Mouse (Mus musculus) midbrain, postnatal 0 days (tissue): Measurements from ENCODE around the gene Pou6f2. TPM values are rescaled to one million over a fixed set of nuclear protein-coding genes. Genes with fewer than 3 reads are reported as not detected.

ENCODE experiments used
- ATAC-seq: fragments of 200-750 bp; cut with Nextera tagmentation; 2 replicates; pipeline ENCODE4 v1.8.0; 2017; ENCODE audit warnings: moderate number of reproducible peaks, mild to moderate bottlenecking, moderate TSS enrichment, moderate library complexity; ENCODE audit not compliant: low FRiP score
- DNase-seq: peaks from one replicate; pipeline ENCODE4 v3.0.0-alpha.2; 2015; ENCODE audit warnings: low spot score
- H3K27ac ChIP-seq: fragments of 300-500 bp; sonication (generic); 2 replicates; pipeline ENCODE4 v1.5.1; 2014; ENCODE audit warnings: low read depth, mild to moderate bottlenecking, low read length, mixed read lengths
- H3K27me3 ChIP-seq: fragments of 300-500 bp; sonication (generic); 2 replicates; pipeline ENCODE4 v1.6.1; 2014; ENCODE audit warnings: low read length, control low read depth, mixed read lengths; ENCODE audit not compliant: insufficient read depth
- H3K36me3 ChIP-seq: fragments of 300-500 bp; sonication (generic); 2 replicates; pipeline ENCODE4 v1.6.1; 2014; ENCODE audit warnings: low read length, control low read depth, mixed read lengths; ENCODE audit not compliant: insufficient read depth
- H3K4me1 ChIP-seq: fragments of 300-500 bp; sonication (generic); 2 replicates; pipeline ENCODE4 v1.6.1; 2014; ENCODE audit warnings: mild to moderate bottlenecking, control low read depth, antibody characterized with exemption, low read length, mixed read lengths; ENCODE audit not compliant: insufficient read depth
- H3K4me2 ChIP-seq: fragments of 300-500 bp; sonication (generic); 2 replicates; pipeline ENCODE4 v1.6.1; 2014; ENCODE audit warnings: low read depth, mild to moderate bottlenecking, low read length, mixed read lengths; ENCODE audit not compliant: poor library complexity, severe bottlenecking
- H3K4me3 ChIP-seq: fragments of 300-500 bp; sonication (generic); 2 replicates; pipeline ENCODE4 v1.5.1; 2014; ENCODE audit warnings: low read depth, mild to moderate bottlenecking, low read length, moderate library complexity
- H3K9ac ChIP-seq: fragments of 300-500 bp; sonication (generic); replicated peaks from 2 replicates; pipeline ENCODE4 v1.6.1; 2014; ENCODE audit warnings: mild to moderate bottlenecking, low read length, moderate library complexity, mixed read lengths; ENCODE audit not compliant: poor library complexity, severe bottlenecking
- H3K9me3 ChIP-seq: fragments of 300-500 bp; sonication (generic); 2 replicates; pipeline ENCODE4 v1.6.1; 2016; ENCODE audit warnings: low read length, control low read depth
- CTCF ChIP-seq: IDR thresholded peaks from 2 replicates; pipeline ENCODE4 v1.5.1; 2016; ENCODE audit warnings: antibody characterized with exemption, mild to moderate bottlenecking
- WGBS: fragments of 180-500 bp; shearing (Covaris S2); extraction: QIAGEN DNeasy Blood & Tissue Kit; methylation state at CpG from one replicate; pipeline ENCODE4 v1.1.7; 2014; 5-methylcytosine and 5-hydroxymethylcytosine counted together
- polyA plus RNA-seq: library from polyadenylated mRNA; unstranded; fragments of >200 nt; fragmentation: Nextera tagmentation; extraction: Ambion mirVana; gene quantifications from 2 replicates; pipeline ENCODE4 v1.2.1, GENCODE M21; 2015
- total RNA-seq: library from RNA; depleted of rRNA; stranded (reverse); fragments of >200 nt; gene quantifications from 2 replicates; pipeline ENCODE4 v1.2.3, GENCODE M21; 2014

Gene Pou6f2
- total and polyA plus RNA-seq, 2 experiments from 2014 or later = 1.8 to 14.1 TPM

DNA sequence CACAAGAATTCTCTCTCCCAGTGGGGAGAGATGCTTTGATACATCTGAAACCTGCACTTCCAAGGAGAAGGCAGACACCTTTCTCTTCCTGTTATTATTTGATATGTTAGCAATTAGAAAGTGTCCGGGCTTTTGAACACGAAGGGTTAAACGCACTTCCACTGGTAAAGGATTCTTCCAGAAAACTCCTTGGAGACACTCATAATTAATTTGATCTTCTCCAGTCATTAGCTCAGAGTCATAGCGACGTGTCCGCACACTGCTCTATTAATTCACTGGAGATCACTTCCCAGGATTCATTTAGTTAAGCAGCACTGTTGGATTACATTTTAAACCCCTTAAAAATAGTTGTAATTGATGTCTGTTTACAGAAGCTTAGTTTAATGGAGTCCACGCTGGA lies 88.5 kb downstream of the Pou6f2 start:
- no peak overlapping the region for H3K4me2 ChIP-seq
- H3K4me3 ChIP-seq = no peak overlapping the region
- 38% methylated on average over 7 of the region's 7 CpGs for WGBS
- H3K4me1 ChIP-seq = no peaks in the 10 kb centered on the region
- no peak for TF ChIP-seq CTCF
- no peaks in the 10 kb centered on the region for H3K36me3 ChIP-seq
- no peak overlapping the region for H3K9ac ChIP-seq
- H3K9me3 ChIP-seq = no peaks in the 10 kb centered on the region
- no peak overlapping the region for H3K27ac ChIP-seq
- DNase-seq (peak; percentile 42), ATAC-seq (no peak)
- no peaks in the 10 kb centered on the region for H3K27me3 ChIP-seq

DNA sequence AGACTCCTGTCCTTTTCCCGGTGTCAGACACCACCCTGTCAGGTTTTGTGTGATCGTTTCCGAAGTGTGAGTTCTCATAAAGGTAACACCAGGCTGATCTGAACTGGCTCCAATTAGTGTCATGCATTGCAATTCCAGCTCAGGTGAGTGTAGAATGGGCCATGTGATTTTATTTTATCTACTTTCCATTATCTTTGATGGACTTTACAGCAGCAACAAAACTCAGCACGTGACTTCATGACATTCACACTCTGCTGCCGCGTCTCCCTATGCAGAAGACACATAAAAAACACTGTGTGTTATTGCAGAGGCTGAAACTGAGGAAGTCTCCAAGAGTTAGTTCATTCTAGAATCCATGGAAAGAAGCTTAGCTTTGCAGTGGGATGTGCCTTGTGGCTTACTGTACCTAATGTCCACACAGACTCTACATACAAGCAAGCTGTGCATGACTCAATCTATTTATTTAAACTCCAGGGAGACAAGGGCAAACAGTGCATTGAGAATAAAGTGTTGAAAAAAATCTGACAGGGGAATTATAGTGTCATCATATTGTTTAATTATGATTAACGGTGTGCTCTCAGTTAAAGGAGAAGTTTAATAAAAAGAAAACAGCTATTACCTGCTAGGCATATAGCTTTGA lies 90.9 kb downstream of the Pou6f2 start:
- DNase-seq = no peak
- no peaks in the 10 kb centered on the region for H3K36me3 ChIP-seq
- WGBS = 82% methylated on average over 7 of the region's 7 CpGs
- H3K27me3 ChIP-seq = no peaks in the 10 kb centered on the region
- H3K4me1 ChIP-seq = no peaks in the 10 kb centered on the region
- no peak overlapping the region for H3K9ac ChIP-seq
- TF ChIP-seq CTCF = no peak
- H3K4me3 ChIP-seq = no peak overlapping the region
- ATAC-seq = 0 out of 2 replicates have a peak, but pooled peaks have one; percentile 18
- H3K9me3 ChIP-seq = no peaks in the 10 kb centered on the region
- no peak overlapping the region for H3K4me2 ChIP-seq
- no peak overlapping the region for H3K27ac ChIP-seq

GRCm38 (mm10) chr13:18299966-18300365 lies 97.5 kb downstream of the Pou6f2 start:
- no peaks in the 10 kb centered on the region for H3K27me3 ChIP-seq
- H3K27ac ChIP-seq = no peak overlapping the region
- no peak for TF ChIP-seq CTCF
- no peak overlapping the region for H3K9ac ChIP-seq
- WGBS = 86% methylated on average over 1 of the region's 1 CpGs
- no peak overlapping the region for H3K4me3 ChIP-seq
- H3K4me1 ChIP-seq = no peaks in the 10 kb centered on the region
- no peak overlapping the region for H3K4me2 ChIP-seq
- no peaks in the 10 kb centered on the region for H3K36me3 ChIP-seq
- H3K9me3 ChIP-seq = no peaks in the 10 kb centered on the region
- no peak for DNase-seq
- ATAC-seq = no peak

DNA sequence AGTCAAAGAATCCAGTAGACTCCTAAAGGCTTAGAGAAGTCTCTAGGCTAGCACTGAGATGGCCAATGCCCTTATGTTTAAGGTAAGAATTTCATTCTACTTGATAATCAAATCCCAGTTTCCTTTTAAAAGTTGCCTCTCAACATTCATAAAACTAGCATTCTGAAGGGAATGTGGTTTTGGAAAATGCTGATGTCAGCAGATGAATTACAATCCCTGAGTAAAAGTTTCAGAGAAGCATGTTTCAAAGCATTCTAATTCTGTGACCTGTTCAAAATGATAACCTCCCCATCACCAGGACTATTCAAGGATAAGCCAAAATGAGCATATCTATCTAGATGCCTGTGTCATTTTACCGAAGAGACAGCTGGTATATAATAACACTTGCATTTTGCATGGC lies 104.0 kb downstream of the Pou6f2 start:
- WGBS = 94% methylated on average over 1 of the region's 1 CpGs
- Histone ChIP-seq H3K9me3 (no peaks in the 10 kb centered on the region), H3K4me2 (no peak overlapping the region), H3K4me1 (no peaks in the 10 kb centered on the region), H3K9ac (no peak overlapping the region), H3K27ac (no peak overlapping the region), H3K36me3 (no peaks in the 10 kb centered on the region), H3K27me3 (no peaks in the 10 kb centered on the region), H3K4me3 (no peak overlapping the region)
- DNase-seq (no peak), ATAC-seq (no peak)
- no peak for TF ChIP-seq CTCF

- Histone ChIP-seq H3K36me3 (no peaks in the 10 kb centered on the region), H3K4me1 (no peaks in the 10 kb centered on the region), H3K9me3 (no peaks in the 10 kb centered on the region), H3K27me3 (no peaks in the 10 kb centered on the region), H3K4me3 (no peak overlapping the region), H3K27ac (no peak overlapping the region), H3K4me2 (no peak overlapping the region), H3K9ac (no peak overlapping the region)
- DNase-seq = no peak
- no peak for TF ChIP-seq CTCF
- WGBS = 88% methylated on average over 4 of the region's 4 CpGs
- no peak for ATAC-seq
Observed at GRCm38 (mm10) chr13:18290253-18290914, 107.1 kb downstream of the Pou6f2 start.

- Histone ChIP-seq H3K4me3 (no peak overlapping the region), H3K27ac (no peak overlapping the region), H3K9me3 (no peaks in the 10 kb centered on the region), H3K36me3 (no peaks in the 10 kb centered on the region), H3K4me2 (no peak overlapping the region), H3K9ac (no peak overlapping the region), H3K4me1 (no peaks in the 10 kb centered on the region), H3K27me3 (no peaks in the 10 kb centered on the region)
- WGBS = 66% methylated on average over 7 of the region's 7 CpGs
- TF ChIP-seq CTCF = no peak
- DNase-seq = peak; percentile 62
- ATAC-seq = no peak
Observed at GRCm38 (mm10) chr13:18287536-18287935, 110.0 kb downstream of the Pou6f2 start.
